Mouse (Mus musculus) forebrain, embryonic 11.5 days (tissue): ENCODE measurements around the gene Lcn6. TPM values are rescaled to one million over a fixed set of nuclear protein-coding genes. Genes with fewer than 3 reads are reported as not detected.
A peak's percentile ranks its signal among the peaks of the same experiment; 100 is the strongest.
"Not testable (repeated sequence)": the region's sequence is repeated elsewhere in the genome, so short reads cannot be mapped to it uniquely, and the experiment has no call there.

ENCODE experiments used
- ATAC-seq: fragments of 200-750 bp; cut with Nextera tagmentation; replicated peaks from 2 replicates; pipeline ENCODE4 v1.8.0; 2017; ENCODE audit warnings: moderate TSS enrichment; ENCODE audit not compliant: low FRiP score
- DNase-seq: peaks from one replicate; pipeline ENCODE4 v3.0.0-alpha.2; 2017; ENCODE audit warnings: low spot score
- H3K27ac ChIP-seq: fragments of 300-500 bp; sonication (generic); 2 replicates; pipeline ENCODE4 v1.5.1; 2014; ENCODE audit warnings: low read depth, low read length
- H3K27me3 ChIP-seq: fragments of 300-500 bp; sonication (generic); 2 replicates; pipeline ENCODE4 v1.6.1; 2014; ENCODE audit warnings: mild to moderate bottlenecking, low read length, mixed read lengths; ENCODE audit not compliant: control insufficient read depth, insufficient read depth
- H3K36me3 ChIP-seq: fragments of 300-500 bp; sonication (generic); 2 replicates; pipeline ENCODE4 v1.6.1; 2014; ENCODE audit warnings: mild to moderate bottlenecking, low read length, moderate library complexity, mixed read lengths; ENCODE audit not compliant: control insufficient read depth, insufficient read depth
- H3K4me1 ChIP-seq: fragments of 300-500 bp; sonication (generic); replicated peaks from 2 replicates; pipeline ENCODE4 v1.6.1; 2014; ENCODE audit warnings: low read length, mixed read lengths; ENCODE audit not compliant: control insufficient read depth, insufficient read depth
- H3K4me2 ChIP-seq: fragments of 300-500 bp; sonication (generic); 2 replicates; pipeline ENCODE4 v1.6.1; 2014; ENCODE audit warnings: low read depth, mild to moderate bottlenecking, low read length, moderate library complexity, mixed read lengths; ENCODE audit not compliant: severe bottlenecking
- H3K4me3 ChIP-seq: fragments of 300-500 bp; sonication (generic); 2 replicates; pipeline ENCODE4 v1.5.1; 2014; ENCODE audit warnings: low read depth, low read length
- H3K9ac ChIP-seq: fragments of 300-500 bp; sonication (generic); 2 replicates; pipeline ENCODE4 v1.6.1; 2014; ENCODE audit warnings: low read length
- H3K9me3 ChIP-seq: fragments of 300-500 bp; sonication (generic); 2 replicates; pipeline ENCODE4 v1.6.1; 2016; ENCODE audit warnings: low read length, mixed read lengths; ENCODE audit not compliant: control insufficient read depth
- WGBS: fragments of 180-500 bp; shearing (Covaris S2); extraction: QIAGEN DNeasy Blood & Tissue Kit; methylation state at CpG from one replicate; pipeline ENCODE4 v1.1.7; 2014; 5-methylcytosine and 5-hydroxymethylcytosine counted together
- polyA plus RNA-seq: library from polyadenylated mRNA; unstranded; fragments of >200 nt; fragmentation: Nextera tagmentation; extraction: Ambion mirVana; gene quantifications from 2 replicates; pipeline ENCODE4 v1.2.1, GENCODE M21; 2014

Gene Lcn6
- polyA plus RNA-seq, 1 experiment from 2014 or later, result not detected

- H3K9me3 ChIP-seq, result no peaks in the 10 kb centered on the region
- WGBS, result 71% methylated on average over 4 of the region's 4 CpGs
- H3K9ac ChIP-seq, result no peak overlapping the region
- no peak overlapping the region for H3K4me2 ChIP-seq
- DNase-seq (no peak), ATAC-seq (no peak)
- H3K27ac ChIP-seq, result no peak overlapping the region
- H3K27me3 ChIP-seq, result no peaks in the 10 kb centered on the region
- H3K4me3 ChIP-seq, result no peak overlapping the region
- H3K4me1 ChIP-seq, result no peaks in the 10 kb centered on the region
- no peaks in the 10 kb centered on the region for H3K36me3 ChIP-seq
These were observed 10.4 kb downstream of the Lcn6 start for GRCm38 (mm10) chr2:25686941-25687340.

GRCm38 (mm10) chr2:25694605-25695004 lies 18.0 kb downstream of the Lcn6 start:
- Histone ChIP-seq H3K4me3 (no peak overlapping the region), H3K4me1 (no peaks in the 10 kb centered on the region), H3K9ac (no peak overlapping the region), H3K9me3 (no peaks in the 10 kb centered on the region), H3K27me3 (no peaks in the 10 kb centered on the region), H3K27ac (no peak overlapping the region), H3K4me2 (no peak overlapping the region), H3K36me3 (no peaks in the 10 kb centered on the region)
- DNase-seq, result peak; percentile 76
- no peak for ATAC-seq

- no peaks in the 10 kb centered on the region for H3K27me3 ChIP-seq
- H3K9ac ChIP-seq, result no peak overlapping the region
- no peaks in the 10 kb centered on the region for H3K36me3 ChIP-seq
- H3K4me3 ChIP-seq, result no peak overlapping the region
- no peaks in the 10 kb centered on the region for H3K9me3 ChIP-seq
- no peak overlapping the region for H3K27ac ChIP-seq
- no peaks in the 10 kb centered on the region for H3K4me1 ChIP-seq
- DNase-seq (peak; percentile 42), ATAC-seq (no peak)
- WGBS, result 69% methylated on average over 4 of the region's 4 CpGs
- no peak overlapping the region for H3K4me2 ChIP-seq
These were observed 20.4 kb downstream of the Lcn6 start for GRCm38 (mm10) chr2:25696951-25697350.

- Histone ChIP-seq H3K4me1 (no peaks in the 10 kb centered on the region), H3K27ac (no peak overlapping the region), H3K27me3 (no peaks in the 10 kb centered on the region), H3K36me3 (no peaks in the 10 kb centered on the region), H3K4me3 (no peak overlapping the region), H3K9me3 (no peaks in the 10 kb centered on the region), H3K9ac (no peak overlapping the region), H3K4me2 (no peak overlapping the region)
- WGBS, result 85% methylated on average over 2 of the region's 2 CpGs
- ATAC-seq (no peak), DNase-seq (peak; percentile 37)
These were observed 22.1 kb downstream of the Lcn6 start for GRCm38 (mm10) chr2:25698696-25699095.

GRCm38 (mm10) chr2:25699743-25700142 lies 23.2 kb downstream of the Lcn6 start, which contains the start of gene Obp2a:
TSS of gene Obp2a (plus strand) at chr2:25700043.
- not testable (repeated sequence) for DNase-seq, H3K9me3 ChIP-seq, H3K4me2 ChIP-seq, H3K27me3 ChIP-seq, H3K4me1 ChIP-seq, H3K9ac ChIP-seq, H3K27ac ChIP-seq, H3K4me3 ChIP-seq, ATAC-seq, H3K36me3 ChIP-seq
- 85% methylated on average over 3 of the region's 3 CpGs for WGBS

GRCm38 (mm10) chr2:25701001-25701400 lies 24.4 kb downstream of the Lcn6 start:
- H3K4me3 ChIP-seq, result no peak overlapping the region
- no peaks in the 10 kb centered on the region for H3K36me3 ChIP-seq
- ATAC-seq, result no peak
- H3K9ac ChIP-seq, result no peak overlapping the region
- WGBS, result 84% methylated on average over 5 of the region's 5 CpGs
- H3K27ac ChIP-seq, result no peak overlapping the region
- no peaks in the 10 kb centered on the region for H3K9me3 ChIP-seq
- no peak overlapping the region for H3K4me2 ChIP-seq
- no peaks in the 10 kb centered on the region for H3K4me1 ChIP-seq
- DNase-seq, result peak; percentile 39
- no peaks in the 10 kb centered on the region for H3K27me3 ChIP-seq

- H3K4me2 ChIP-seq, result no peak overlapping the region
- 82% methylated on average over 4 of the region's 4 CpGs for WGBS
- no peak overlapping the region for H3K4me3 ChIP-seq
- H3K9ac ChIP-seq, result no peak overlapping the region
- no peak overlapping the region for H3K27ac ChIP-seq
- ATAC-seq, result no peak
- no peaks in the 10 kb centered on the region for H3K9me3 ChIP-seq
- DNase-seq, result no peak
- no peaks in the 10 kb centered on the region for H3K4me1 ChIP-seq
- H3K36me3 ChIP-seq, result no peaks in the 10 kb centered on the region
- no peaks in the 10 kb centered on the region for H3K27me3 ChIP-seq
These were observed 27.1 kb downstream of the Lcn6 start for GRCm38 (mm10) chr2:25703706-25704105.

GRCm38 (mm10) chr2:25706643-25707481 lies 30.3 kb downstream of the Lcn6 start, which contains the start of gene Bmyc:
TSS of gene Bmyc (plus strand) at chr2:25706739.
- peak; percentile 91 for DNase-seq
- H3K36me3 ChIP-seq, result no peaks in the 10 kb centered on the region; the same call in 1 of the 2 replicates
- no peaks in the 10 kb centered on the region for H3K27me3 ChIP-seq
- peak within 1 kb of the TSS; percentile 73 for H3K4me3 ChIP-seq
- peak within 1 kb of the TSS; percentile 81 for H3K4me2 ChIP-seq
- H3K9me3 ChIP-seq, result no peaks in the 10 kb centered on the region
- H3K27ac ChIP-seq, result 0 out of 2 replicates have a peak within 1 kb of the TSS, but pooled peaks have one; percentile 18
- peak within 1 kb of the TSS; percentile 79 for H3K9ac ChIP-seq
- H3K4me1 ChIP-seq, result no peaks in the 10 kb centered on the region
- WGBS, result under 1% methylated on average over 75 of the region's 78 CpGs
- ATAC-seq, result peak; percentile 92

- H3K4me3 ChIP-seq, result no peak overlapping the region
- WGBS, result 83% methylated on average over 2 of the region's 2 CpGs
- no peak for ATAC-seq
These were observed 31.5 kb downstream of the Lcn6 start for GRCm38 (mm10) chr2:25708121-25708520.

More at GRCm38 (mm10) chr2:25708121-25708520, 31.5 kb downstream of the Lcn6 start:
- Histone ChIP-seq H3K4me1 (no peaks in the 10 kb centered on the region), H3K27ac (no peak overlapping the region), H3K9me3 (no peaks in the 10 kb centered on the region), H3K9ac (no peak overlapping the region), H3K36me3 (no peaks in the 10 kb centered on the region; the same call in 1 of the 2 replicates), H3K27me3 (no peaks in the 10 kb centered on the region), H3K4me2 (no peak overlapping the region)
- no peak for DNase-seq
